Mouse (Mus musculus): ENCODE data around the gene Zfp213.

GRCm38 (mm10) chr17:23550856-23551255 lies 13.2 kb downstream of the Zfp213 start:
- TF ChIP-seq CTCF (IDR thresholded peaks at IDR 0.05; ENCODE audit: low read depth, low read length) (no peak), POLR2A (IDR thresholded peaks at IDR 0.05; ENCODE audit: insufficient read depth, low read length) (no peak), EP300 (IDR thresholded peaks at IDR 0.05; ENCODE audit: insufficient read depth, low read depth, low read length) (no peak)
